Mouse (Mus musculus) midbrain, embryonic 12.5 days (tissue): ENCODE data around the gene Ift122. TPM values are rescaled to one million over a fixed set of nuclear protein-coding genes. Genes with fewer than 3 reads are reported as not detected.
A peak's percentile ranks its signal among the peaks of the same experiment; 100 is the strongest.
"Not testable (repeated sequence)": the region's sequence is repeated elsewhere in the genome, so short reads cannot be mapped to it uniquely, and the experiment has no call there.

ENCODE experiments used
- ATAC-seq: fragments of 200-750 bp; cut with Nextera tagmentation; 2 replicates; pipeline ENCODE4 v1.8.0; 2017; ENCODE audit warnings: low read depth, moderate TSS enrichment, moderate library complexity; ENCODE audit not compliant: low FRiP score
- H3K27ac ChIP-seq: fragments of 300-500 bp; sonication (generic); replicated peaks from 2 replicates; pipeline ENCODE4 v1.5.1; 2016; ENCODE audit warnings: mild to moderate bottlenecking
- H3K27me3 ChIP-seq: fragments of 300-500 bp; sonication (generic); 2 replicates; pipeline ENCODE4 v1.6.1; 2016; ENCODE audit warnings: mild to moderate bottlenecking
- H3K36me3 ChIP-seq: fragments of 300-500 bp; sonication (generic); 2 replicates; pipeline ENCODE4 v1.6.1; 2016
- H3K4me1 ChIP-seq: fragments of 300-500 bp; sonication (generic); 2 replicates; pipeline ENCODE4 v1.6.1; 2016
- H3K4me2 ChIP-seq: fragments of 300-500 bp; sonication (generic); replicated peaks from 2 replicates; pipeline ENCODE4 v1.6.1; 2016; ENCODE audit warnings: mild to moderate bottlenecking, moderate library complexity
- H3K4me3 ChIP-seq: fragments of 300-500 bp; sonication (generic); 2 replicates; pipeline ENCODE4 v1.5.1; 2016; ENCODE audit warnings: mild to moderate bottlenecking
- H3K9ac ChIP-seq: fragments of 300-500 bp; sonication (generic); replicated peaks from 2 replicates; pipeline ENCODE4 v1.6.1; 2016; ENCODE audit warnings: mild to moderate bottlenecking, moderate library complexity
- H3K9me3 ChIP-seq: fragments of 300-500 bp; sonication (generic); 2 replicates; pipeline ENCODE4 v1.6.1; 2016; ENCODE audit warnings: mild to moderate bottlenecking
- WGBS: fragments of 180-500 bp; shearing (Covaris S2); methylation state at CpG from one replicate; pipeline ENCODE4 v1.1.7; 2016; 5-methylcytosine and 5-hydroxymethylcytosine counted together
- polyA plus RNA-seq: library from polyadenylated mRNA; unstranded; fragments of >200 nt; fragmentation: Nextera tagmentation; extraction: Ambion mirVana; gene quantifications from 2 replicates; pipeline ENCODE4 v1.2.1, GENCODE M21; 2016

The Ift122 gene
- polyA plus RNA-seq, 1 experiment from 2014 or later: 27.7 TPM

DNA sequence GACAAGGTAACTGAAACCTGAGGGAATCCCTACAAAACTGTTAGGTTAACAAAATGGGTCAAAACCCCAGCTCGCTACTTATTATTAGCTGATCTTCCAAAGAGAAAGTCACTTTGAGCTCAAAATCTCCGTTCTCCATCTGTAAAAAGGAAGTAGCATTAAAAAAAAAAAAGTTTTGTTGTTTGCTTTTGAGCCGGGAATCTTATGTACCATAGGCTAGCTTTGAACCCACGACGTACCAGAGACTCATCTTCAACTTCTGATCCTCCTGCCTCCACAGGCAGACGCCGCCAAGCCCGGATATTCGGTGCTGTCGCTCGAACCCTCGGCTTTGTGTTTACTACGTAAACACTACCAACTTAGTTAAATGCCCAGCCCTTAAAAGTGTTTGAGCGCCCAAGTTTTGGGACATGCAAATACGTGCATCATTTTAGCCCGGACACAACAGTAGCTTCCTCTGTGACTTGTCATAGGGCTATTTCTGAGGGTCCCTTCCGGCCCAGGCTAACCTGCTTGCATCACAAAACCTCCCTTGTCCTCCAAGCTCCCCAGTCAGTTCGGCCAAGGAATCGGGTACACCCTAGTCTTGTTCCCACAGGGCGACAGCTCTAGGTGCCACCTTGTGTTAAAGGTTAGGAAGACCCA is 702 bp upstream of the Ift122 start:
- H3K4me1 ChIP-seq: peaks cover 21% of the 10 kb centered on the region
- no peak for ATAC-seq
- 4% methylated on average over 20 of the region's 20 CpGs for WGBS

DNA sequence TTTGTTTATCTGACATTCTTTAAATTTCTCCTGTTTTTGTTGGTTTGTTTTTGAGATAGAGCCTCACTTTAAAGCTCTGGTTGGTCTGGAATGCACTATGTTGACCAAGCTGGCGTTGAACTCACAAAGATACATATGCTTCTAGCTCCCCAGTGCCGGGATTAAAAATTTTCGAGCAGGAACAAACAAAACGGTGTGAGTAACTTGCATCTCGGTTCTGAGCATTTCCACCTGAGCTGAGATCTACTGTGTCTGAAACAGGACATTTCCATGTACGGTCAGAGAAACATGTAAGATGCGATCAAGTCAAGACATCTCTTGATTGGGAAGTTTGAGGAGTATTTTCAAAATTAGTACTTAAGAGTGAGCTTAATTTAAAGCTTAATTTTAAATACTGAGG is 715 bp downstream of the Ift122 start:
- Histone ChIP-seq H3K36me3 (peaks cover 8% of the 10 kb centered on the region), H3K4me1 (peaks cover 21% of the 10 kb centered on the region), H3K4me3 (peak overlapping the region; percentile 50), H3K27me3 (no peaks in the 10 kb centered on the region), H3K27ac (peak overlapping the region; percentile 86), H3K9ac (peak overlapping the region; percentile 68), H3K9me3 (no peaks in the 10 kb centered on the region), H3K4me2 (peak overlapping the region; percentile 54)
- WGBS: 44% methylated on average over 7 of the region's 7 CpGs
- 0 out of 2 replicates have a peak, but pooled peaks have one; percentile 0 for ATAC-seq

More for the DNA sequence above, 702 bp upstream of the Ift122 start:
- H3K36me3 ChIP-seq: peaks cover 19% of the 10 kb centered on the region
- H3K9me3 ChIP-seq: no peaks in the 10 kb centered on the region
- H3K9ac ChIP-seq: peak overlapping the region; percentile 69
- no peaks in the 10 kb centered on the region for H3K27me3 ChIP-seq
- peak overlapping the region; percentile 50 for H3K4me3 ChIP-seq
- peak overlapping the region; percentile 75 for H3K27ac ChIP-seq
- peak overlapping the region; percentile 73 for H3K4me2 ChIP-seq

DNA sequence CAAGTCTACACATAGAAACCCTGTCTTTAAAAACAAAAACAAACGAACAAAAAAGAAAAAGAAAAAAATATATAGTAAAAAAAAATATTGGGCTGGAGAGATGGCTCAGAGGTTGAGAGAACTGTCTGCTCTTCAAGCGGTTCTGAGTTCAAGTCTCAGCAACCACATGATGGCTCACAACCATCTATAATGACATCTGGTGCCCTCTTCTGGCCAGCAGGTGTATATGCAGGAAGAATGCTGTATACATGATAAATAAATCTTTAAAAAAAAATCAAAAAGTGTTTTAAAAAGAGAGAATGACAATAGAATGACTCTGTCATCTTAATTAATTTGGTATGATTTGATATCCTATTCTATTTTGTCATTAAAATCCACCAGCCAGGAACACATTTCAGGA is 1.2 kb downstream of the Ift122 start:
- no peak overlapping the region for H3K9ac ChIP-seq
- H3K4me2 ChIP-seq: no peak overlapping the region
- H3K9me3 ChIP-seq: no peaks in the 10 kb centered on the region
- 68% methylated on average over 2 of the region's 2 CpGs for WGBS
- no peak overlapping the region for H3K4me3 ChIP-seq
- no peak overlapping the region for H3K27ac ChIP-seq
- no peaks in the 10 kb centered on the region for H3K27me3 ChIP-seq
- 0 out of 2 replicates have a peak, but pooled peaks cover 4% of the 10 kb centered on the region for H3K36me3 ChIP-seq
- H3K4me1 ChIP-seq: peaks cover 21% of the 10 kb centered on the region
- ATAC-seq: no peak

DNA sequence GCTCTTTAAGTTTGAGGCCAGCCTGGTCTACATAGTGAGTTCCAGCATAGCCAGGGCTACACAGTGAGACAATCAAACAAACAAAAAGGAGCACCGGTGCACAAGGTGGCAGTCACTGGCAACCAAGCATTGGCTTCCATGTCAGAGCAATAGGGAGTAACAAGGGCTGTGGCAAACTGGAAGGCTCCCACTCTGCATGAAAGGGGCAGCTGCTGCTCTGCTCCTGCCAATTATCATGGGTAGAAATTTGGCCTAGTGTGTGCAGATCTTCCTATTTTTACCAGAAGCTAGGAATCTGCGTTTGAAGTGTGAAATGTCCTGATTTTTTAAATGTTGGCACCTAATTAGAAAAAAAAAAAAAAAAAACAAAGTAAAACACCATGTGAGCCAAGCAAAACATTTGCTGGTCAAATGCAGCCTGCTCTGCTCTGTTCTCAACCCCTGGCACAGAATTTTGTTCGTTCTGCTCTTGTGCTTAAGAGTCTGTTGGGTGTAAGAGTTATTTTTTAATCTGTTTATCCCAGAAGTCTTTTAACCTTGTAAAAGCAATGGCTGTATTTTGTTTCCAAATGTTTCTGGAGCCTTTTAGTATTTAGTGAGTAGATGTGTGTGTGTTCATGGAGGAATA is 2.6 kb downstream of the Ift122 start:
- H3K36me3 ChIP-seq: no peaks in the 10 kb centered on the region
- no peak overlapping the region for H3K27ac ChIP-seq
- no peak overlapping the region for H3K4me3 ChIP-seq
- no peak overlapping the region for H3K9ac ChIP-seq
- no peak for ATAC-seq
- no peaks in the 10 kb centered on the region for H3K27me3 ChIP-seq
- peaks cover 21% of the 10 kb centered on the region for H3K4me1 ChIP-seq
- H3K9me3 ChIP-seq: no peaks in the 10 kb centered on the region
- no peak overlapping the region for H3K4me2 ChIP-seq
- WGBS: 86% methylated on average over 3 of the region's 3 CpGs

DNA sequence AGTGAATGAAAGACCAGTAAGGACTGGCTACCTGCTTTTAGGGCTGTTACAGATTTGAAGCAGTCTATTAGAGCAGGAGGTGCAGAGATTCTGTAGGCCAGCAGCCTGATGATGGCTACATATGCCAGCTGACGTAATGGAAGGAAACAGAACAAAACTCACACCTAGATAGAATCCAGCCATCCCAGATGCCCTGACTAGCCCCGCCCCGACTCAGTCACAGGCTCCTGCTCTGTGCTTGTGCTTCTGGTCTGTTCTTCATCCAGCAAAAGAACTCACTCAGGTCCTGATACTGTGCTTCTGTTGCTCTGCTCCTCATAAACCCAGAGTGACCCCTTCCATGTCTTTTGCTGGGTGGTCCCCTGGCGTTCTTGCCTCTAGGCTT is 3.1 kb downstream of the Ift122 start:
- ATAC-seq: no peak
- no peak overlapping the region for H3K27ac ChIP-seq
- no peak overlapping the region for H3K4me3 ChIP-seq

DNA sequence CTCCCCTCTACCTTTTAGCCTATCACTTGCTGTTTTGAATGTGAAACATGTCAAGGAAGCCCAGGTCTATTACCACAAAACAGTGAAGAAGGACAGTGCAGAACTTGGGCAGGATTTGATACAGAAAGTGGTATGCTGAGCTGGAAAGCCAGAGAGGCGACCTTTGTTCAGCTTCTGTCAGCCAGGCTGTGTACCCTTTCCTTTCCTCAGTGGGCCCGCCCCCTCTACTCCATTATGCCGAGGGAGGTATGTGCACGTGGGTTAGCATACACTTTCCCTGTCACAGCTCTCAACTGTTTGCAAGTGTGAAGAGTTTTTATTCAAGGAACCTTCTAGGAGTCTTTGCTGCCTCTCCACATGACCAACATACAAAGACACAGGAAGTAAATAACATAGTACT is 6.0 kb downstream of the Ift122 start:
- 63% methylated on average over 4 of the region's 4 CpGs for WGBS
- Histone ChIP-seq H3K27ac (no peak overlapping the region), H3K27me3 (no peaks in the 10 kb centered on the region), H3K9ac (no peak overlapping the region), H3K4me3 (no peak overlapping the region), H3K4me2 (no peak overlapping the region), H3K9me3 (no peaks in the 10 kb centered on the region), H3K36me3 (0 out of 2 replicates have a peak, but pooled peaks cover 3% of the 10 kb centered on the region), H3K4me1 (peaks cover 5% of the 10 kb centered on the region; the same call in 1 of the 2 replicates)
- ATAC-seq: no peak

More for the DNA sequence above, 3.1 kb downstream of the Ift122 start:
- WGBS: 87% methylated on average over 4 of the region's 4 CpGs
- Histone ChIP-seq H3K4me2 (no peak overlapping the region), H3K9me3 (no peaks in the 10 kb centered on the region), H3K36me3 (no peaks in the 10 kb centered on the region), H3K9ac (no peak overlapping the region), H3K4me1 (peaks cover 20% of the 10 kb centered on the region), H3K27me3 (no peaks in the 10 kb centered on the region)

DNA sequence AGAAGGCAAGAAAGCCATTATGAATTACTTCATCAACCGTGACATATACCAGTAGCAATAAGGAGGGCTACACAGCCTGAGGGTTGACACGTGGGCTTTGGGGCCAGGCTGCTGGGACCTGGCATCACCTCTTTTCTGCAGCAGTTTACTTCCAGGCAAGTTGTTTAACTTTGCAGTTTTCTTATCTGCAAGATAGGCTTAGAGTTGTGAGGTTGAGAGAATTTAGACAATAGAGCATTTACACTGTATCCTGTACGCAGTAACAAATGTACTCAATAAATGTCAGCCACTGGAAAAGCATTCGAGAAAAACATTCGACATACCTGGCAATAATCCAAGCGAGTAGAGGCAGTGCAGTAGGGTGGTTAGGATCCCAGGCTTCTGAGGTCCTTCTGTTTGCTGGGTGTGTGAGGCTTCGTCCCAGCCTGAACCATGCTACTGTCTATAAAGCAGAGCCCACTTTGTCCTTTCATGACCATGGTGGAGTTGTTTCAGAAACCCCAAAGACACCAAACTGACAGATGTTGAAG is 6.8 kb downstream of the Ift122 start:
- Histone ChIP-seq H3K4me2 (no peak overlapping the region), H3K27ac (no peak overlapping the region), H3K4me3 (no peak overlapping the region), H3K27me3 (no peaks in the 10 kb centered on the region), H3K4me1 (peaks cover 5% of the 10 kb centered on the region; the same call in 1 of the 2 replicates), H3K36me3 (0 out of 2 replicates have a peak, but pooled peaks cover 10% of the 10 kb centered on the region), H3K9me3 (no peaks in the 10 kb centered on the region), H3K9ac (no peak overlapping the region)
- ATAC-seq: no peak
- WGBS: 87% methylated on average over 7 of the region's 7 CpGs

DNA sequence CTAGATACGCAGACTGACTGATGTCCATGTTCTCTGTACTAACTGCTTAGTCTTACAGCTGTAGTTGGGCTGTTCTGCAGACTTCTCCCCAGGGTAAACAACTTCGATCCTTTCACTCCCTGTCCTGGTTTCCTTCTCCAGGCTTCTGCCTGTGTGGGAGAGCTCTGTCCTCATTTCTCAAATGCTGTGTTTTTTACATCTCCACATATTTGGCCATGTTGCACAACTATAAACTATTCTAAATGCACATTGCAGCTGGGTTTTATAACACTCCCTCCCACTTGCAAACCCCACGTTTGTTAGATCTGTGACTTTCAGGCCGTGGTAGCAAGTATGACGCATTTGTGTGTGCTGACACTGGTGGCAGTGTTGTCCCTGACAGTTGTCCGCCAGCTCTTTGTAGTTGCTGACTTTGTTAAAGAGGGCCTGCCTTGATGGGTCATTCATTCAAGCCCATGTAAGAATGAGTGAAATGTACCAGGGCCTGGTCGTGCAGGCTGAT is 10.1 kb downstream of the Ift122 start:
- H3K9me3 ChIP-seq: no peaks in the 10 kb centered on the region
- no peak overlapping the region for H3K27ac ChIP-seq
- H3K4me1 ChIP-seq: no peaks in the 10 kb centered on the region
- no peaks in the 10 kb centered on the region for H3K27me3 ChIP-seq
- H3K36me3 ChIP-seq: 0 out of 2 replicates have a peak, but pooled peaks cover 13% of the 10 kb centered on the region
- no peak overlapping the region for H3K9ac ChIP-seq
- WGBS: 79% methylated on average over 7 of the region's 7 CpGs
- H3K4me2 ChIP-seq: no peak overlapping the region
- ATAC-seq: no peak
- no peak overlapping the region for H3K4me3 ChIP-seq

DNA sequence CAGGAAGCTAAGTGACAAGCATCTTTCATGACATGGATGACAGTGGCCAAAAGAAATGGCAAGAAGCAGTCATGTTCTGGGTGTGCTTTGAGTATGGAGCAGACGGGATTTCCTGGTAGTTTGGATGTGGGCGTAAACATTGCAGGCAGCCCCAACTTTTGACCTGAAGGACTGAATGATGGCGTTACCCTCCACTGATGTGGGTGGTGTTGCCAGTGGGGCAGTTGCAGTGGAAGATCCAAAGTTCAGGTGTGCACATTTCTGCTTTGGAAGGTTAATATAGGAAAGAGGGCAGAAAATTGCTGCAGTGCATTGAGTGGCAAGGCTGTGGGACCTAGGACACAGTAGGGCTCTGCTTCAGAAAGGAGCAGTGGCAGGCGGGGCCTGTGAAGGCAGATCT is 12.0 kb downstream of the Ift122 start:
- Histone ChIP-seq H3K4me1 (no peaks in the 10 kb centered on the region), H3K9ac (no peak overlapping the region), H3K4me2 (no peak overlapping the region), H3K36me3 (0 out of 2 replicates have a peak, but pooled peaks cover 13% of the 10 kb centered on the region), H3K27me3 (no peaks in the 10 kb centered on the region), H3K9me3 (no peaks in the 10 kb centered on the region), H3K27ac (no peak overlapping the region), H3K4me3 (no peak overlapping the region)
- whole genome bisulfite sequencing: 96% methylated on average over 4 of the region's 4 CpGs
- ATAC-seq: no peak

DNA sequence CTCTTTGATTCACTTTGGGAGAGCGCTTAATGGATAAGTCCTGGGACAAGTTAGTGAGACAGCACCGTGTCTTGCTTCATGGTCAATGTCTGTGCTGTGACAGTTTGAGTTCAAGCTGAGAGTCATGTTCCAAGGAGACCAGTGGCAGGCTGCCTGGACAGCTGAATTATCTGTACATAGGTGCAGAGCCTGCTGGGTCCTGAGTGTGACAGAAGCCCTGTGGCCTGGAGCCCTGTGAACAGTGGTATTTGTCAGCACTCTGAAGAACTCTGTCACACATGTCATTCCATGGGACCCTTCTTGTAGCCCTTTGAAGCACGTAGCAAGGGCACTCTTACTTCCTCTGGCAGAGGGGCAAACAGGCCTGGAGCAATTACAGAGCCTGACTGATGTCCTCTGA is 13.9 kb downstream of the Ift122 start:
- ATAC-seq, H3K27me3 ChIP-seq, H3K9me3 ChIP-seq, H3K4me1 ChIP-seq, H3K9ac ChIP-seq, H3K4me3 ChIP-seq, H3K27ac ChIP-seq, H3K4me2 ChIP-seq: not testable (repeated sequence)
- WGBS: no CpG with 5 or more reads among the region's 3 CpGs
- H3K36me3 ChIP-seq: 0 out of 2 replicates have a peak, but pooled peaks cover 13% of the 10 kb centered on the region

DNA sequence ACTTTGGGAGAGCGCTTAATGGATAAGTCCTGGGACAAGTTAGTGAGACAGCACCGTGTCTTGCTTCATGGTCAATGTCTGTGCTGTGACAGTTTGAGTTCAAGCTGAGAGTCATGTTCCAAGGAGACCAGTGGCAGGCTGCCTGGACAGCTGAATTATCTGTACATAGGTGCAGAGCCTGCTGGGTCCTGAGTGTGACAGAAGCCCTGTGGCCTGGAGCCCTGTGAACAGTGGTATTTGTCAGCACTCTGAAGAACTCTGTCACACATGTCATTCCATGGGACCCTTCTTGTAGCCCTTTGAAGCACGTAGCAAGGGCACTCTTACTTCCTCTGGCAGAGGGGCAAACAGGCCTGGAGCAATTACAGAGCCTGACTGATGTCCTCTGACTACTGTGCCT is 18.0 kb downstream of the Ift122 start:
- not testable (repeated sequence) for H3K4me2 ChIP-seq, H3K9ac ChIP-seq, H3K27ac ChIP-seq, ATAC-seq, H3K36me3 ChIP-seq, H3K9me3 ChIP-seq, H3K27me3 ChIP-seq, H3K4me3 ChIP-seq, H3K4me1 ChIP-seq
- WGBS: no CpG with 5 or more reads among the region's 3 CpGs

DNA sequence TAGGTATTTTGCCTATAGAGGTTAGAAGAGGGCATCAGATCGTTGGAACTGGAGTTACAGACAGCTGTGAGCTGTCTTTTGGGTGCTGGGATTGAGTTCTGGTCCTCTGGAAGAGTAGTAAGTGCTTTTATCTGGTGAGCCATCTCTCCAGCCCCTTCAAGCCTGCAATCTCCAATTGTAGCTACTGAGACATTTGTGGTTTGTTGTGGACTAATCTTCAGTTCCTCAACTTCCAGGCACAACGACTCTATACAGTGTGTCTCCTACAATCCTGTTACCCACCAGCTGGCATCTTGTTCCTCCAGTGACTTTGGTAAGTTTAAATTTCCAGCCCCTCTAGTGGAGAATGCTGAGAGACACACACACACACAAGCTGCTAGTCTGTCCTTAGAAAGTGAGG is 24.0 kb downstream of the Ift122 start:
- H3K36me3 ChIP-seq: peaks cover 31% of the 10 kb centered on the region
- ATAC-seq: no peak
- no peak overlapping the region for H3K27ac ChIP-seq
- WGBS: 91% methylated on average over 2 of the region's 2 CpGs
- no peak overlapping the region for H3K4me2 ChIP-seq
- no peaks in the 10 kb centered on the region for H3K4me1 ChIP-seq
- H3K9ac ChIP-seq: no peak overlapping the region
- no peaks in the 10 kb centered on the region for H3K27me3 ChIP-seq
- no peaks in the 10 kb centered on the region for H3K9me3 ChIP-seq
- no peak overlapping the region for H3K4me3 ChIP-seq
